Mouse (Mus musculus) lung, adult 2 months (tissue): ENCODE measurements at regions not wholly inside any gene's neighbourhood (a gene's known extent, or its start where the extent isn't known, plus 50 kb on each side); places are given as distances from the start of the nearest gene placed in this dataset.
A peak's percentile ranks its signal among the peaks of the same experiment; 100 is the strongest.

Source experiments
- DNase-seq: peaks from one replicate; pipeline ENCODE4 v3.0.0; 2022
- H3K4me1 ChIP-seq: fragments of 200-500 bp; 2 replicates; pipeline ENCODE4 v1.6.1; 2011; ENCODE audit warnings: low read length; ENCODE audit not compliant: control insufficient read depth, insufficient read depth
- H3K4me3 ChIP-seq: fragments of 200-500 bp; replicated peaks from 2 replicates; pipeline ENCODE3; 2011; ENCODE audit warnings: low read depth, mild to moderate bottlenecking, control low read depth, low read length; ENCODE audit errors: extremely low read depth
- CTCF ChIP-seq: fragments of 200-500 bp; IDR thresholded peaks from 2 replicates; pipeline ENCODE4 v1.5.1; 2011; ENCODE audit warnings: mild to moderate bottlenecking, low read length, control low read depth; ENCODE audit not compliant: insufficient read depth
- POLR2A ChIP-seq: fragments of 200-500 bp; IDR thresholded peaks from 2 replicates; pipeline ENCODE4 v1.6.1; 2011; ENCODE audit warnings: low read depth, mild to moderate bottlenecking, control low read depth, low read length, borderline replicate concordance; ENCODE audit errors: extremely low read depth
- WGBS: fragments of 180-500 bp; shearing (Covaris S2); methylation state at CpG from one replicate; pipeline ENCODE4 v1.1.7; 2018; 5-methylcytosine and 5-hydroxymethylcytosine counted together

DNA sequence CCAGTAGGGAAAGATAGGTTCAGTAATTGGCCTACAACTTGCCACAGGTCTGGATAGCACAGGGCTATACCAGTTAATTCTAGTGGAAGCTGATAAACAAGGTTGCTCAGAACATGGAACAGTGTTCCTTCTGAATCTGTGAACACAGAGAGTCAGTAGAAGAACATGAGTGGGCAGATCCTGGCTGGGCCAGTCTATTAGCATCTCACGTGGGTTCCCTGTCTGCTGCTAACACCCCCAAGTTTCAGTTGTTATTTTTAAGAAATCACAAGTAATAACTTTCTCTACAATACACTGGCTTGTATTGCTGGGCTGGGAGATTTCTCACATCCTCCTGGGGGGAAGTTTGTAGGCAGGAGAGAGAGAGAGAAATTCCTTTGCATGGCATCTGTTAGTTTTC, 369.0 kb upstream of the Pbx1 start:
- Histone ChIP-seq H3K4me1 (no peaks in the 10 kb centered on the region), H3K4me3 (no peak overlapping the region)
- TF ChIP-seq CTCF (no peak), POLR2A (no peak)
- DNase-seq: no peak
- 81% methylated on average over 1 of the region's 1 CpGs for WGBS

DNA sequence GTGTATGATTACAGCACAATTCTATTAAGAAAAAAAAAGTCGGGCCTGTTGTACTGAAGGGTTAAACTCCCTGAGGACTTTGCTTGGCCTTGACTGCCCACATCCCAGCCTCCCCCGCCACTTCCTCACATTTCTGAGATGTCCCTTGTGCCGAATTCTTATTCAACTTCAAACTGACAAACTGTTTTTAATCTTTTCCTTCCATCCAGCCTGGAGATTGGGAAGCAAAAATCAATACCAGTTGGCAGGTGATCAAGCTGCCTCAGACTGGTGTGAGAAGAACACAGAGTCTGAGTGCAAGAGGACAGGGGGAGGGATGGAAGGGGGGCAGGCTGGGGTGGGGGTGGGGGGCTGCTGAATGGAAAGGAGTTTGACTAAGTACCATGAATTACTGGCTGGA, 354.7 kb upstream of the Pbx1 start:
- no peaks in the 10 kb centered on the region for H3K4me1 ChIP-seq
- no peak for TF ChIP-seq POLR2A
- TF ChIP-seq CTCF: no peak
- WGBS: 35% methylated on average over 3 of the region's 3 CpGs

DNA sequence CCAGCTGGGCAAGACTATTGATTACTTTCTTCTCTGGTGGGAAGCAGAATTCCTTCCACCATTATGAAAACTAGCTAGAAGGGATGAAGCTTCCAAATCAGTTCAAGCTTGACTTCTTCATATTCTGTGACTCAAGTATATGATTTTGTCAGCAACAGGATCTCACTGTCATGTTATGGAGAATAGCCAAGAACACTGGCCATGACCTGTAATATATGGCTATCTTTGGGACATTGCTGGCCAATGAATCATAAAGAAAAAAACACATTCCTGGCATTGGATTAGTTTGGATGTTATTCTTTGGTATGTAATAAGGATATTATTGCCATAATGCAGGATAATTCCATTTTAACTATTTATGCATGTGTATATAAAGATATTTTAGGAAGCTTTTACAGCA, 351.8 kb upstream of the Pbx1 start:
- no peak for DNase-seq
- no peak overlapping the region for H3K4me3 ChIP-seq
- no peak for TF ChIP-seq CTCF
- no peak for TF ChIP-seq POLR2A
- H3K4me1 ChIP-seq: no peaks in the 10 kb centered on the region

More for the DNA sequence above, 354.7 kb upstream of the Pbx1 start:
- DNase-seq: no peak
- H3K4me3 ChIP-seq: no peak overlapping the region

DNA sequence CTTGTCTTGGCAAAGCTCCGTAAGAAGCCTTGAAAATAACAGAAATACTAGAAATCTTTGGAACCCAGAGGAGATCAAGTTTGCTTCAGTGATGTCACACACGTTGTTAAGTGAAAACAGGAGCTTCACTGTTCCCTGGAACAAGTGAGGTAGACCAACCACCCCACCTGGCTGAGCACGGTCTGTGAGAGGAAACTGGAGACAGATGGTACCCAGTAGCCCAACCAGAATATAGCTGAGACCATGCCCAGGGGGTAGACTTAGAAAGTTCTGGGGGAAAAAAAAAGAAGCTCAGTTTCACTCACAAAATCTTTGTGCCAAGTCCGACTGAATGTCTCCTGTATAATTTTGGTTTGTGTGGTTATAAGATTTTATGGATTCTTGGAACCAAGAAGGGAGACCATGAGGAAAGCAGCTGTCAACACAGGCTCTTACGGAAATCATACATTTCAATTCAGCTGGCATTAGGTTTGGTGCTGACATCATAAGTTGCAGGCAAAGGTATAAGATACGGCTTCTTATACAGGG, 332.4 kb upstream of the Pbx1 start:
- TF ChIP-seq CTCF (no peak), POLR2A (no peak)
- DNase-seq: no peak
- H3K4me1 ChIP-seq: no peaks in the 10 kb centered on the region
- WGBS: 79% methylated on average over 6 of the region's 6 CpGs
- H3K4me3 ChIP-seq: no peak overlapping the region

DNA sequence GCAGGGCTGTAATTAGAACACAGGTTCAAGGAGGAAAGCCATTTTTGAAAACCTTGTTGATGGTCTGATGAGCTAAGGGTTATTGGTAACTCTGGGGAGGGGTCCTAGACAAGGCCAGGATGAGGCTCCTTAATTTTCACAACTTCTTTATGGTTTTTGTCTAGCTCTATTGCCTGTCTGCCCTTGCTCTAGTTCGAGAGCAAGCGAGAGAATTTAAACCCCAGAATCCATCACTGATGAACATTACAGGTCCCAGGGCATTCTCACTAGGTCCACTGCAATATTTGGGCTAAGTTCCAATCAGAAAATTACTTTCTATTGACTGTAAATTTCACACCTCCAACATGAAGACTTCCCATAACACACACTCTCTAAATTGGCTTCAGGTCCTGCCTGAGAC, 329.0 kb upstream of the Pbx1 start:
- H3K4me1 ChIP-seq: no peaks in the 10 kb centered on the region
- TF ChIP-seq CTCF (no peak), POLR2A (no peak)
- 95% methylated on average over 2 of the region's 2 CpGs for WGBS
- no peak overlapping the region for H3K4me3 ChIP-seq
- no peak for DNase-seq

DNA sequence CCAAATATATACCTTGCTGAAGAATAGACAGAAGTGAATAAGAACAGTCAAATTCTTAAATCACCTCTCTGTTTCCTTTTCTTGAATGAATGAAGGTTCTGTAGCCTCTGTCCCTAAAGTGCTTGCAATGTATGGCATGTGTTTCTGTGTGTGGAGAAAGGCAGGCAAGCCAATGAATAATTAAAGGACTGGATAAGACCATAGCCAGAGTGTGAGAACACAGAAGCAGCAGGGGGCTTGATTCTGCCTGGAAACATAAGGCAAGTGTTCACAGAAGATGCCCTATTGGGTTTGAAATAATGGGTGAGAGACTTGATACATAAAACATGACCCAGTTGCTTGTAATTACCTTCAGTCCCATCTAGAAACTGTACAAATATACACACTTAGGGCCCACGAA, 328.2 kb upstream of the Pbx1 start:
- no peak overlapping the region for H3K4me3 ChIP-seq
- WGBS: 65% methylated on average over 1 of the region's 1 CpGs
- DNase-seq: no peak
- H3K4me1 ChIP-seq: no peaks in the 10 kb centered on the region
- no peak for TF ChIP-seq CTCF
- no peak for TF ChIP-seq POLR2A

DNA sequence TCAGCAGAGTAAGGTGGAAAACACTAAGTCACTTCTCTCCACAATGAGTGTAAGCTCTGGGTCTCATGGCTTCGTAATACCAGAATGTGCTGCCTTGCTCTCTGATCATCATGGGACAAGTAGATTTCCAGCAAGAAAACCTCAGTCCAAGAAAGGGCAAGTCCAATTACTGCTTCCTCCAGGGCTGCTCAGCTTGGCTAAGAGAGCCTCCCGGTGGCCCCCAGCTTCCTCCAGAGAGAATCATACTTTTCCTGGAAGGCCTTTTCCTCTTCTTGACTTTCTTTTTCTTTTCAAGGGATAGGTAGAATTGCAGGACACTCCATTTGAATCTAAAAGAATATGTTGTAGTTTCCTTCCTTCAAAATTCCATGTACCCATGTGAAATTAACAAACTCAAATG, 326.8 kb upstream of the Pbx1 start:
- no peaks in the 10 kb centered on the region for H3K4me1 ChIP-seq
- TF ChIP-seq POLR2A: no peak
- TF ChIP-seq CTCF: 0 out of 2 replicates have a peak, but pooled peaks have one; percentile 3
- WGBS: 44% methylated on average over 2 of the region's 2 CpGs
- DNase-seq: no peak
- H3K4me3 ChIP-seq: no peak overlapping the region

DNA sequence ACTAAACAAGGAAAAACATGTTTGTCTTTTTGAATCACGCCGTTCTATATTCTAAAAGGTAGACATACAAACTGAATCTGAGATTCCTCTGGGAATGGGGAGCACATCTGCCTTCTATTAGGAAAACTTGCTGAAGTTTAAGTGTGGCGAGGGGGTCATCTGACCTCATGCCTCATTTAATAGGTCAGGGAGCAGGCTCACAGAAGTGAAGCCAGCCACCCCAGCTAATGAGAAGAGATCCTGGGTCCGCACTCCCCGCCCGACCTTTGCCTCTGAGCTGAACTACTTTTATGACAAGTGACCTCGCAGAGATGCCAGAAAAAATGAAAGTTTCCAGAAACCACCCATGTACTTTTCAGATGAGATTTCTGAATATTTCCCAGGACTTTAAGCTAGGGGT, 322.1 kb upstream of the Pbx1 start:
- WGBS: 86% methylated on average over 7 of the region's 7 CpGs
- H3K4me1 ChIP-seq: no peaks in the 10 kb centered on the region
- no peak for TF ChIP-seq POLR2A
- TF ChIP-seq CTCF: no peak
- no peak overlapping the region for H3K4me3 ChIP-seq
- DNase-seq: no peak

DNA sequence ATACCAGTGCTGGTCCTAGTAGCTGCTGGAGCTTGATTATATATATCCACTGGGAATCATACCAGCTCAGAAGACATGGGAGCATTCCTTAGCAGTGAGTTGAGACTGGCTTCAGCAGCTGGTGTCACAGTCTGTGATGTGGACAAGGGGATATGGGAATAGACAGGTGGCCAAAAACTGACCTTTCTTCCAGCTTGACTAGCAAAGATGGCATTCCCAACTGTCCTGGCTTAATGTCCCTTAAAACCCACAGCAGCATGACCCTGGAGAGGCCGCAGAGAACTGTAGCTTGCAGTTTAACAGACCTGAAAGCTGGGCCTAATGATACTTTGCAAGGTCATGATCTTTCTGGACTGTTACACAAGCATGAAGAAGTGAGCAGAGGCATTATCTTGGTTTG, 311.4 kb upstream of the Pbx1 start:
- H3K4me3 ChIP-seq: no peak overlapping the region
- DNase-seq: no peak
- WGBS: 85% methylated on average over 1 of the region's 1 CpGs
- H3K4me1 ChIP-seq: no peaks in the 10 kb centered on the region
- TF ChIP-seq POLR2A (no peak), CTCF (no peak)

DNA sequence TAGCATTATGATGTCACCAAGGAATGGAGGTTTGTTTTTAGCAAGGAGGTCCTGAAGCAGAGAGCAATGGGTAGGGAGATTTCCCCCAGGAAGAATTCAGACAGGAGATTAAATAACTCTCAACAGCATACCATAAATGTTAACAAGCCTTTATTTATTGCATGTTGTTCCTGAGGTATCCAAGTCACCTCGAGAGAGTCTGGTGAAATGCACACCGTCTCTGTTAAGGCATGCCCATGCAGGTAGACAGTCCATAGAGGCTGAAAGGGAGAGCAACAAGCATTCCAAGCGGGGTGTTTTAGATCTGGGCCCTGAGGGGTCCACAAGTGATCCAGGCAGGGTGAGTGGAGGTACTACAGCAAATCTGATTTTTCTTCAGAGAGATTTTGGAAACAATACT, 305.9 kb upstream of the Pbx1 start:
- Histone ChIP-seq H3K4me1 (no peaks in the 10 kb centered on the region), H3K4me3 (no peak overlapping the region)
- TF ChIP-seq POLR2A (no peak), CTCF (no peak)
- WGBS: 79% methylated on average over 3 of the region's 3 CpGs
- no peak for DNase-seq
